Mouse (Mus musculus) olfactory bulb, adult 2 months (tissue): Measurements from ENCODE around the gene Hadha.

Source experiments
- CTCF ChIP-seq: fragments of 200-500 bp; IDR thresholded peaks from 2 replicates; pipeline ENCODE4 v1.5.1; 2012; ENCODE audit warnings: low read depth, mild to moderate bottlenecking, low read length, moderate library complexity; ENCODE audit not compliant: insufficient read depth
- POLR2A ChIP-seq: fragments of 200-500 bp; IDR thresholded peaks from 2 replicates; pipeline ENCODE4 v1.6.1; 2012; ENCODE audit warnings: mild to moderate bottlenecking, low read depth, low read length, moderate library complexity; ENCODE audit not compliant: insufficient read depth

- TF ChIP-seq CTCF, result no peak
- no peak for TF ChIP-seq POLR2A
These were observed 1.7 kb downstream of the Hadha start for GRCm38 (mm10) chr5:30153222-30153621.
